Mouse (Mus musculus) left cerebral cortex, adult 2 months (tissue): ENCODE results near the gene Tspan33. TPM values are rescaled to one million over a fixed set of nuclear protein-coding genes. Genes with fewer than 3 reads are reported as not detected.

ENCODE experiments used
- DNase-seq, 2 experiments: peaks; one replicate each; pipeline ENCODE4 v3.0.0; 2021 to 2022; ENCODE audit warnings: low spot score in 2 of 2, mixed read lengths in 1 of 2; ENCODE audit errors: extremely low spot score in 1 of 2
- H3K27ac ChIP-seq: fragments of 200-600 bp; 2 replicates; pipeline ENCODE4 v1.8.1; 2022
- H3K4me3 ChIP-seq: fragments of 200-600 bp; 2 replicates; pipeline ENCODE4 v1.8.1; 2022
- CTCF ChIP-seq: fragments of 200-600 bp; IDR thresholded peaks from 2 replicates; pipeline ENCODE4 v1.8.1; 2022; ENCODE audit warnings: antibody characterized with exemption, mild to moderate bottlenecking, moderate library complexity
- intact Hi-C: fragments of 180-260 bp; cut with DNase I; formaldehyde crosslinking; loops from one replicate; pipeline ENCODE4 v1.15.1; 2025
- long read RNA-seq, 2 experiments: library from polyadenylated mRNA; stranded (forward); transcript quantifications; one replicate each; pipeline ENCODE4 v2.0.0; 2021; ENCODE audit warnings: borderline mapping rate in 2 of 2
- total RNA-seq, 2 experiments: library from RNA; stranded (reverse); gene quantifications; 2 replicates each; pipeline ENCODE4 v1.2.3; 2021

Gene Tspan33
- 10 to 100 TPM; 27.5 to 28.2 TPM for total RNA-seq
- long read RNA-seq, experiment 1, transcript Tspan33-201 (8 exons, 1,994 nt), result major isoform, 32 of 86 reads
- long read RNA-seq, experiment 1, transcript Tspan33-202 (8 exons, 1,977 nt), result minor isoform, 16 of 86 reads
- long read RNA-seq, experiment 1, partial matches to known transcripts, result 0 of 86 reads
- long read RNA-seq, experiment 1, other reads (novel, unspliced or antisense), result 38 of 86 reads
- long read RNA-seq, experiment 2, transcript Tspan33-202 (8 exons, 1,977 nt), result minor isoform, 11 of 47 reads
- long read RNA-seq, experiment 2, transcript Tspan33-201 (8 exons, 1,994 nt), result major isoform, 23 of 47 reads
- long read RNA-seq, experiment 2, partial matches to known transcripts, result 0 of 47 reads
- long read RNA-seq, experiment 2, other reads (novel, unspliced or antisense), result 13 of 47 reads

DNA sequence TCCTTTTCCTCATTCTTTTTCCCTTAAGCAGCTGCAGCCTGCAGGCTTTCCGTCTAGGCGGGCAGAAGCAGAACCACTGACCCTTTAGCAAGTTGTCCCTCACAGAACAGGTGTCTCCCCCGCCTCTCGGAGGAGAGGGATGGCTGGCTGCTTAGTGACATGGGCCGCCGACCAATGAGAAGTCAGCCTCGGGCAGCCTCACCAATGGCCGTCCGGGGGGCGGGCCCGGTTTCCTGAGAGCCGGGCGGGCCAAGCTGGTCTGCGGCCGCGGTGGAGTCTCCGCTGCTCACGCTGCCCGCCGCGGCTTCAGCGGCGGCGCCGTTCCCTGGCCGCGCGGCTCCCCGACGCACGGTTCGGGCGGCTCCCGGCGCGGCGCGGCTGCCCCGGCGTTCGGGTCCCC is at the start of gene Tspan33:
TSS of gene Tspan33 (plus strand) at position 270 of the 400 bp plus-strand sequence.
- TF ChIP-seq CTCF, result no peak
- intact Hi-C loops, result no loop called here
- peak within 1 kb of the TSS; percentile 89 for H3K4me3 ChIP-seq
- H3K27ac ChIP-seq, result peak within 1 kb of the TSS; percentile 53
- peak; percentile 91 to 94 for DNase-seq

- Histone ChIP-seq H3K4me3 (no peak overlapping the region), H3K27ac (no peak overlapping the region)
- intact Hi-C loops, result loop anchor here (5.0 kb wide), 2 partner anchors 132 to 207 kb away; no protein-coding TSS in a partner anchor
- peak; percentile 81 to 93 for DNase-seq
- peak; percentile 94 for TF ChIP-seq CTCF
Measured at GRCm38 (mm10) chr6:29649494-29650169, 44.4 kb upstream of the Tspan33 start.

GRCm38 (mm10) chr6:29650170-29650549 is 43.9 kb upstream of the Tspan33 start:
- intact Hi-C loops, result loop anchor here (5.0 kb wide), 1 partner anchor 208 kb away; no protein-coding TSS in a partner anchor
- no peak for DNase-seq

DNA sequence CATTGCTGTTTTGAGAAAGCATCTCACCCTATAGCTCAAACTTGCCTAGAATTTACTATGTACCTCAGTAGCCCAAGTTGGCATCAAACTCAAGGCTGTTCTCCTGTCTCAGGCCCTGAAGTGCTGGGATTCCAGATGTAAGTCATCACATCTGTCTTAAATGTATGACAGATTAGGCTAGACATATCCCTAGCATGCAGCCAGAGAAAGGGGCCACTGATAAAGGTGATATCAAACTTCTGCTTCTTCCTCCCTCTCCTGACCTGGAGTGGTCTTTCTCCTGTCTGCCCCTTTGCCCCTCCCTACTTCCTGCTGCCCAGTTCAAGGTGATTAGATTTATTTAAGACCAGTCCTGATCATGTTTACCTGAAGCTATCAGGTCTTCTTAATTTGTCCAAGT is 40.8 kb upstream of the Tspan33 start:
- Histone ChIP-seq H3K4me3 (no peak overlapping the region), H3K27ac (no peak overlapping the region)
- no peak for TF ChIP-seq CTCF
- no peak for DNase-seq
- intact Hi-C loops, result loop anchor here (5.0 kb wide), 1 partner anchor 211 kb away; no protein-coding TSS in a partner anchor

More at GRCm38 (mm10) chr6:29650170-29650549, 43.9 kb upstream of the Tspan33 start:
- Histone ChIP-seq H3K27ac (no peak overlapping the region), H3K4me3 (no peak overlapping the region)
- TF ChIP-seq CTCF, result no peak

GRCm38 (mm10) chr6:29658626-29659475 is 35.2 kb upstream of the Tspan33 start:
- TF ChIP-seq CTCF, result no peak
- Histone ChIP-seq H3K4me3 (no peak overlapping the region), H3K27ac (no peak overlapping the region)
- no peak for DNase-seq
- intact Hi-C loops, result no loop called here

DNA sequence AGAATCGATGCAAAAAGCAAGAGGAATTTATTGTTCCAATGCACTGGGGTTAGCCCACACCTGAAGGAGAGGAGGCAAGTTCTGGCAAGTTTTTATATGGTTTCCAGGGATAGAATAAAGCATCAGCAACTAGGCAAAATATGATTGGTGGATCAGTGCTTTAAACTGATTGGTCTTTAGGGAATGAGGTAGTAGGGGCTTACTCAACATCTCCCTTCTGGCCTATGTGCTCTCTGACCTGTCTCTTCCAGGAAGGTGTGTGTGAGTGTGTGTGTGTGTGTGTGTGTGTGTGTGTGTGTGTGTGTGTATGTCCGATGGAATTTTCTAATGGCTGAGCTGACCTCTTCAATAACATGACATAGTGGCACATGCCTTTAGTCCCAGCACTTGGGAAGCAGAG is 34.1 kb upstream of the Tspan33 start:
- TF ChIP-seq CTCF, result no peak
- intact Hi-C loops, result no loop called here
- no peak for DNase-seq
- Histone ChIP-seq H3K27ac (no peak overlapping the region), H3K4me3 (no peak overlapping the region)

- H3K27ac ChIP-seq, result no peak overlapping the region
- DNase-seq, result no peak
- no peak for TF ChIP-seq CTCF
- no peak overlapping the region for H3K4me3 ChIP-seq
- intact Hi-C loops, result no loop called here
Measured at GRCm38 (mm10) chr6:29660662-29661307, 33.2 kb upstream of the Tspan33 start.

GRCm38 (mm10) chr6:29667266-29667665 is 26.8 kb upstream of the Tspan33 start:
- DNase-seq, result no peak
- no peak overlapping the region for H3K27ac ChIP-seq
- no peak overlapping the region for H3K4me3 ChIP-seq
- no peak for TF ChIP-seq CTCF
- intact Hi-C loops, result no loop called here

DNA sequence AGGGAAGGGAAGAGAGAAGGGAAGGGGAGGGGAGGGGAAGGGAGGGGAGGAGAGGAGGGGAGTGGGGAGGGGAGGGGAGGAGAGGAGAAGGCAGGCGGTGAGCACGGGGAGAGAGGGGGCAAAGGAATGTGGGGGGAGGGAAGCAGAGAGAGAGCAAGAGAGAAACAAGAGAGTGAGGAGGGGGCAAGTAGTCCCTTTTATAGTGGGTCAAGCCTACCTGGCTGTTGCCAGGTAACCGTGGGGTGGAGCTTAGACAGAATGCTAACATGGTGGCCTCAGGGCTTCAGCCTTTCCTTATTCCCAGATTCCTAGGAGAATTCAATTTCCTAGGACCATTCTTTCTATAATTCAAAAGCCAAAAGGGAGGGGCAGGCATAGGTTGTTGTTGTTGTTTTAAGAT is 22.3 kb upstream of the Tspan33 start:
- intact Hi-C loops, result no loop called here
- peak overlapping the region; percentile 60 for H3K27ac ChIP-seq
- TF ChIP-seq CTCF, result no peak
- H3K4me3 ChIP-seq, result no peak overlapping the region
- no peak for DNase-seq

DNA sequence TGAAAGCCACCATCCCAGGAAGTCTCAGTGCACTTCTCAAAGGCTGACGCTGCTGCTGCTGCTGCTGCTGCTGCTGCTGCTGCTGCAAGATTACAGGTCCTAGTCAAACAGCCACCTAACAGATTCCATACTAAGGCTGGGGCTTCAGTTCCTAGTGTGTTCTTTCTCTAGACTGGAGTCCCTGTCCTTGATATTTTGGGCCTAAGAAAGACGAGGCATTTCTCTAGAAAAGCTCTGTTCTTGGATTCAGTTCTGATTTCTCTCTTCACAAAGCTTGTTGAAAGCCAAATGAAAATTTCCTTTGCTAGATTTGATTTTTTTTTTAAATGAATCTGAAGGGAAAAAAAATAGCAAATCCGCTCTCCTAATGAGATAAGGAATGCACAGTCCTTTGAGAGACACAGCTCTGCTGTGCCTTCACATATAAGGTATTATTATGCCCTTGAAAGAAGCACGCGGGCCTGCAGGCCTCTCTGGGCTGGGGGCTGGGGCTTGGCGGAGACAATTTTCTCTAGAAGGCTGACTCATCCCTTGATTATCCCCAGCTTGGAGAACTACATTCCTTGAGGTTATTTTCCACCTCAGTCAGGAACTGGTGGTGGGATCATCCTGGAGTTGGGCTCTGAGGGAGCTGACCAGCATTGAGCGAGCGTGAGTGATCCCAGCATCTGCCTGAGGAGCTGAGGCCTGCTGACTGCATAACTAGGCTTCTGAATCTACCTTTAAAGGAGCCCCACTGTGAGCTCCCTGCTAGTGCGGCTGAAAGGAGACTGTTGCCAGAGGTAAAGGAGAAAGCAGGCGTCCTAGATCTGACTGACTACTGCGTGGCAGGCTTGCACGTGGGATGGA is 21.2 kb upstream of the Tspan33 start:
- H3K4me3 ChIP-seq, result no peak overlapping the region
- DNase-seq, result peak in 1 of 2 experiments; percentile 35
- TF ChIP-seq CTCF, result no peak
- intact Hi-C loops, result no loop called here
- peak overlapping the region; percentile 88 for H3K27ac ChIP-seq
